Mouse (Mus musculus) ES-E14 (cell line): ENCODE measurements around the gene Hpgd.

Experiments used
- HCFC1 ChIP-seq: IDR thresholded peaks from 2 replicates; pipeline ENCODE4 v1.6.1; 2012; ENCODE audit warnings: low read length, inconsistent platforms, borderline replicate concordance; ENCODE audit not compliant: insufficient read depth
- ZC3H11A ChIP-seq: IDR thresholded peaks from 2 replicates; pipeline ENCODE4 v1.6.1; 2012; ENCODE audit warnings: low read depth, mild to moderate bottlenecking, inconsistent platforms, low read length, borderline replicate concordance
- ZNF384 ChIP-seq: IDR thresholded peaks from 2 replicates; pipeline ENCODE4 v1.6.1; 2012; ENCODE audit warnings: low read depth, low read length, inconsistent platforms

GRCm38 (mm10) chr8:56286717-56287116, 7.7 kb upstream of the Hpgd start:
- TF ChIP-seq ZNF384 (no peak), HCFC1 (no peak), ZC3H11A (no peak)
